Comparison of ENCODE assay signal across 11 mouse cellular contexts in the genomic region with DNA sequence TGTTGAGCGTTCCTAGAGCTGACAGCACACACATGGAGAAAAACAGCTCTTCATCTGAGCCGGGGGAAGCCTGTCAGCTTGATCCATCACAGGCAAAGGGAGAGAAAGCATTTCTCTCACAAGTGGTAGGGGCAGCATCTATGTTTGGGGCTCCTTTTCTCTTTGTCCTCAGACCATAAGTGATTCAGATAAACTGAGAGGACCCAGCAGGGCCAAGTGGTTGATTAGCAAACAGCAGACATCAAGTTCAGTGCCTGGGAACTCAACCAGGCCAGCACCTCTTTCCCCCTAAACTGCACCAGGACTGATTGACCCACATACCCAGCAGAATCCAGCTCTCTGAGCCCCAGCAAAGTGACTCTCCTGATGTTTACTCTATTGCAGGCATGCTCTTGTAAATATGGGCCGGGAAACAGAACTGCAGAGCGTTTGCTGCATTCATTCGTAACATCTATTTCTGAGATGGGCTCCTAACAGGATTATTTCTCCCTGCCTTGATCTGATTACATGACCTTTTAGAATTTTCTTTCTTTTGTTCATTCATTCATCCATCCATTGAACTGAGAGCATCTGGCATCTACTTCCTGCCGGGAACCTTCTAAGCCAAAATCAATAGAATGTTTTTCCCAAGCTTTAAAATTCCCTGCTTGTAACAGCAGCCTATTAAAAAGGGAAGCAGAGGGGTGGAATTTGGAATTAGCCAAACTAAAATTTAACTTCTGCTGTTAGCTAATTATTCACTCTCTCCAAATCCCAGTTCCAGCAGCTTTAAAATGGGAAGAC. TPM values are rescaled to one million over a fixed set of nuclear protein-coding genes. Genes with fewer than 3 reads are reported as not detected.
DNase-seq lines count a peak whose midpoint lies in the region; ATAC-seq lines count a peak whose summit lies in the region.
"Had no signal": no experiment of that assay in that cellular context is flagged by ENCODE, and none has a peak within 500 bp of the region (broad histone marks: within the 10 kb centered on the region; RNA-seq: fewer than 3 reads in every experiment).

No protein-coding gene starts in this region.

- 41% methylated on average over 6 of the region's 6 CpGs for WGBS in embryonic facial prominence, embryonic 14.5 days
- WGBS in hindbrain, embryonic 12.5 days: 42% methylated on average over 6 of the region's 6 CpGs
- whole genome bisulfite sequencing in midbrain, embryonic 16.5 days: 13% methylated on average over 6 of the region's 6 CpGs

- H3K4me2 ChIP-seq in embryonic facial prominence, embryonic 14.5 days (ENCODE audit: low read depth, low read length): no peak overlapping the region
- H3K4me2 ChIP-seq in hindbrain, embryonic 12.5 days (replicated peaks): no peak overlapping the region
- no peak overlapping the region for H3K4me2 ChIP-seq in midbrain, embryonic 16.5 days (ENCODE audit: low read length)

- no peak overlapping the region for H3K4me3 ChIP-seq in embryonic facial prominence, embryonic 14.5 days (ENCODE audit: low read depth, low read length)
- H3K4me3 ChIP-seq in hindbrain, embryonic 12.5 days: no peak overlapping the region
- no peak overlapping the region for H3K4me3 ChIP-seq in midbrain, embryonic 16.5 days (ENCODE audit: low read depth, low read length)
- H3K4me3 ChIP-seq: myocyte had no signal

- H3K9ac ChIP-seq in embryonic facial prominence, embryonic 14.5 days (ENCODE audit: low read depth, low read length): no peak overlapping the region
- no peak overlapping the region for H3K9ac ChIP-seq in hindbrain, embryonic 12.5 days
- no peak overlapping the region; the same call in 1 of the 2 replicates for H3K9ac ChIP-seq in midbrain, embryonic 16.5 days (ENCODE audit: low read depth, low read length)

- ATAC-seq in embryonic facial prominence, embryonic 14.5 days (ENCODE audit: low read depth): peak; percentile 44; the same call in 1 of the 2 replicates
- ATAC-seq in hindbrain, embryonic 12.5 days (ENCODE audit: low FRiP score): no peak
- ATAC-seq in midbrain, embryonic 16.5 days: no peak

- no peaks in the 10 kb centered on the region for H3K9me3 ChIP-seq in embryonic facial prominence, embryonic 14.5 days (ENCODE audit: control insufficient read depth, low read length)
- H3K9me3 ChIP-seq in hindbrain, embryonic 12.5 days (replicated peaks): no peaks in the 10 kb centered on the region
- H3K9me3 ChIP-seq in midbrain, embryonic 16.5 days (replicated peaks; ENCODE audit: control insufficient read depth, low read length, poor library complexity, severe bottlenecking): no peaks in the 10 kb centered on the region
- H3K9me3 ChIP-seq: G1E had no signal

- H3K36me3 ChIP-seq in embryonic facial prominence, embryonic 14.5 days (ENCODE audit: control insufficient read depth, insufficient read depth, low read length): no peaks in the 10 kb centered on the region
- no peaks in the 10 kb centered on the region for H3K36me3 ChIP-seq in hindbrain, embryonic 12.5 days
- H3K36me3 ChIP-seq in midbrain, embryonic 16.5 days (ENCODE audit: control insufficient read depth, insufficient read depth, low read length): no peaks in the 10 kb centered on the region
- H3K36me3 ChIP-seq: G1E had no signal

- H3K27me3 ChIP-seq in embryonic facial prominence, embryonic 14.5 days (replicated peaks; ENCODE audit: control insufficient read depth, insufficient read depth, low read length): no peaks in the 10 kb centered on the region
- H3K27me3 ChIP-seq in hindbrain, embryonic 12.5 days: no peaks in the 10 kb centered on the region; the same call in 1 of the 2 replicates
- no peaks in the 10 kb centered on the region for H3K27me3 ChIP-seq in midbrain, embryonic 16.5 days (ENCODE audit: control insufficient read depth, insufficient read depth, low read depth, low read length)

- H3K27ac ChIP-seq in embryonic facial prominence, embryonic 14.5 days (replicated peaks; ENCODE audit: low read depth, low read length): no peak overlapping the region
- H3K27ac ChIP-seq in hindbrain, embryonic 12.5 days: peak overlapping the region; percentile 64
- peak overlapping the region; percentile 60 for H3K27ac ChIP-seq in midbrain, embryonic 16.5 days (ENCODE audit: low read length)

- H3K4me1 ChIP-seq in embryonic facial prominence, embryonic 14.5 days (ENCODE audit: control insufficient read depth, insufficient read depth, low read length): peaks cover 21% of the 10 kb centered on the region
- H3K4me1 ChIP-seq in hindbrain, embryonic 12.5 days: peaks cover 27% of the 10 kb centered on the region
- H3K4me1 ChIP-seq in midbrain, embryonic 16.5 days (ENCODE audit: control insufficient read depth, insufficient read depth, low read length): peaks cover 32% of the 10 kb centered on the region

- peak; percentile 9 for DNase-seq in layer of hippocampus, adult 11-12 months (ENCODE audit: low spot score)
- DNase-seq in layer of hippocampus, postnatal 36 days: no peak
- peak; percentile 46 for DNase-seq in embryonic facial prominence, embryonic 14.5 days (ENCODE audit: low spot score)
- no peak for DNase-seq in thymus, postnatal 14 days
- no peak for DNase-seq in thymus, postnatal 4 days
- DNase-seq: right cerebral cortex, postnatal 4 days had no signal

RNA-seq across cellular contexts. Expression of gene Fam163a, which starts 21.5 kb away (rescaled TPM):
- 10 to 100 TPM; 15.5 to 17.3 TPM for total RNA-seq in layer of hippocampus, postnatal 36 days (2021)
- 0.64 and 0.92 TPM in 2 replicates for polyA plus RNA-seq in embryonic facial prominence, embryonic 14.5 days (2014; fragmentation: Nextera tagmentation; extraction: Ambion mirVana)
- polyA plus RNA-seq in hindbrain, embryonic 12.5 days (2016; fragmentation: Nextera tagmentation; extraction: Ambion mirVana): 6.4 and 7.9 TPM in 2 replicates
- 5.7 and 5.9 TPM in 2 replicates for polyA plus RNA-seq in midbrain, embryonic 16.5 days (2015; fragmentation: Nextera tagmentation; extraction: Ambion mirVana)
- total RNA-seq: common myeloid progenitor, adult 5-6 weeks had no signal
- polyA plus RNA-seq: G1E, myocyte had no signal

Comparison
In these comparisons a context has a peak if more than half of its experiments do, and no peak if none do; other contexts are left out.
1. DNase-seq: peak in layer of hippocampus, adult 11-12 months (single experiment) and embryonic facial prominence, embryonic 14.5 days (single experiment); none in layer of hippocampus, postnatal 36 days (0 of 2), thymus, postnatal 14 days (single experiment) and thymus, postnatal 4 days (single experiment).